ENCODE assay signal across 8 mouse cellular contexts in the genomic region with DNA sequence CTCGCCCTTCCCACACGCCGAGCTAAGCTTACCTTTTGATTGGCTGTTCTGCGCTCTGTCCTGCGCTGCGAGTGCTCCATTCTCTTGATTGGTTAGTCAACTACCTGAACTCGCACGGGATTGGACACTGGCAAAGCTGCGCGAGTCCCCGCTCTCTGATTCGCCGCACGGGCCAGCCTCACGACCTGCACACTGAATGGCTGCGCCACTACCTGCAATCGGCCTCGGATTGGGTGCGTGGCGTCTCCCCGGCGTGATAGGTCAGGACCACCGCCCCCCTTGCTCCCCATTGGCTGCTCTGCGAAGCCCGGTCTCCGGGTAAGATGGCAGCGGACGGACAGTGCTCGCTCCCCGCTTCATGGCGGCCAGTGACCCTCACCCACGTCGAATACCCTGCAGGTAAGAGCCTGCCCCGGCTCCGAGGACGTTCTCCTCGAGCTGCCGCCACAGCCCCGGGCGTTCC. TPM values are rescaled to one million over a fixed set of nuclear protein-coding genes. Genes with fewer than 3 reads are reported as not detected.
A peak's percentile ranks its signal among the peaks of the same experiment; 100 is the strongest.
DNase-seq lines count a peak whose midpoint lies in the region; ATAC-seq and TF ChIP-seq lines count a peak whose summit lies in the region.

A gene (plus strand): TSS at position 141 of the 463 bp plus-strand sequence.

- peak; percentile 97 for ATAC-seq in activated CD4-positive, CD25-positive, alpha-beta regulatory T cell, adult 4 months
- ATAC-seq in megakaryocyte progenitor cell, adult 5-6 weeks (replicated peaks; ENCODE audit: poor library complexity), result peak; percentile 95

- peak; percentile 84 for TF ChIP-seq POLR2A in cortical plate, adult 2 months (IDR thresholded peaks at IDR 0.05; ENCODE audit: extremely low read depth, insufficient read depth, low read length)

- peak within 1 kb of the TSS; percentile 72 for H3K27ac ChIP-seq in cortical plate, adult 2 months (ENCODE audit: insufficient read depth, low read length)

- peak; percentile 93 for DNase-seq in gastrocnemius, postnatal 10 days
- DNase-seq in induced T-regulatory cell, adult 2 months (ENCODE audit: low read depth), result peak; percentile 98
- DNase-seq in left cerebral cortex, adult 9 months (ENCODE audit: low spot score in 2 of 2), result peak; percentile 99
- peak; percentile 97 for DNase-seq in right cerebral cortex, postnatal 14 days
- peak; percentile 90 to 97 for DNase-seq in urinary bladder, postnatal 36 days (ENCODE audit: low spot score in 2 of 2)

- no peak for TF ChIP-seq CTCF in cortical plate, adult 2 months (IDR thresholded peaks at IDR 0.05; ENCODE audit: extremely low read depth, insufficient read depth, low read length)

- no peaks in the 10 kb centered on the region for H3K4me1 ChIP-seq in cortical plate, adult 2 months (ENCODE audit: control insufficient read depth, insufficient read depth, low read length)

- peak within 1 kb of the TSS; percentile 77 for H3K4me3 ChIP-seq in cortical plate, adult 2 months (ENCODE audit: insufficient read depth, low read length)

RNA-seq across cellular contexts. Expression of the gene that starts here (rescaled TPM):
- polyA plus RNA-seq in activated CD4-positive, CD25-positive, alpha-beta regulatory T cell, adult 4 months (2017; shearing (Covaris generic)), result 10 to 100 TPM; 15.3 to 18.3 TPM
- 32.0 and 35.5 TPM in 2 replicates for polyA plus RNA-seq in cortical plate, adult 2 months (2012; rRNA removed)
- total RNA-seq in gastrocnemius, postnatal 10 days (2021), result 10 to 100 TPM; 10.9 to 14.3 TPM
- 4.0 and 8.1 TPM in 2 replicates for total RNA-seq in megakaryocyte progenitor cell, adult 5-6 weeks (2015)
- total RNA-seq in megakaryocyte progenitor cell, adult 5-6 weeks (2017), result 16.3 and 26.0 TPM in 2 replicates

Comparison
In these comparisons a context has a peak if more than half of its experiments do, and no peak if none do; other contexts are left out.
1. Peak in every context shown above with its lines: DNase-seq, ATAC-seq, H3K4me3 ChIP-seq and H3K27ac ChIP-seq.